Mouse (Mus musculus): Measurements from ENCODE around the gene Bpifb1. TPM values are rescaled to one million over a fixed set of nuclear protein-coding genes. Genes with fewer than 3 reads are reported as not detected.
"Not testable (repeated sequence)": the region's sequence is repeated elsewhere in the genome, so short reads cannot be mapped to it uniquely, and the experiment has no call there.

Gene Bpifb1
- polyA plus RNA-seq, 1 experiment from 2014 or later: not detected

DNA sequence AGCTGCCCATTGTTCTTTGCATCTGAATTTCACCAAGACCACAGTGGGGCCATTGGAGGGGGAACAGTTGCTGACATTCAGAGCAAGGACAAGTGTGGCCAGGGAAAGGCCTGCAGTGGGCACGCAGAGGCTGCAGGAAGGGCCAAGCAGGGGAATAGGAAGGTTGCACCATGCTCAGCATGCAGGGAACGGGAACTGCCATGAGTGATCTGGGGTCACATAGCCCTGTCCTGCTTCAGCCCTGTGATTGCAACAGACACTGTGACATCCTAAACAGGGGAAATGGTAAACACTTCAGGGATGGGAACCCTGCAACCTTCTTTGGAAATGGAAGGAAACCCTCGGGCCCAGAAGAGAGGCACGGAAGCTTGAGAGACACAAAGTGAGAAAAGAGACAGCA is 64.6 kb downstream of the Bpifb1 start:
- H3K27ac ChIP-seq; H3K9me3 ChIP-seq; H3K4me1 ChIP-seq; H3K27me3 ChIP-seq; H3K4me3 ChIP-seq; H3K9ac ChIP-seq; H3K36me3 ChIP-seq; ATAC-seq (ENCODE audit: insufficient number of reproducible peaks, insufficient read depth, low FRiP score, low TSS enrichment); H3K4me2 ChIP-seq (replicated peaks): not testable (repeated sequence)
- 86% methylated on average over 2 of the region's 4 CpGs for WGBS

DNA sequence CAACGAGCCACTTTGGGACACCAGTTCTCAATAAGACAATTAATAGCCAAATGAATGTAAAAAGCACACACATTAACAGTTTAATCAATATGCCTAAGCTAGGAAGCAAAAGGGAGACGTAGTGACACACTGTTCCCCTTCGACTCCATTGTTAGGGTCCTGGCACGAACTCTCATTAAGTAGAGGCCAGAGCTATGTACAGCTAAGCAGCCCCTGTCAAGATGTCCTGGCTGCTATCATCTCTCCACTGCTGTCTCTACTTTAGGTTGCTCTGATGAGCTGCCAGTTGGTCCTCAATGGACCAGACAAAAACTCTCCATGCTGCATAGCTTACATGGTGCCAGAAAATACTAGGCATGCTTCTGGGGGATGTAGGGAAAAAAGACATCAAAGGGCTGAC is 65.2 kb downstream of the Bpifb1 start:
- H3K27ac ChIP-seq: no peak overlapping the region
- ATAC-seq (ENCODE audit: insufficient number of reproducible peaks, insufficient read depth, low FRiP score, low TSS enrichment): no peak
- H3K36me3 ChIP-seq: no peaks in the 10 kb centered on the region
- no peak overlapping the region for H3K4me3 ChIP-seq
- H3K4me2 ChIP-seq (replicated peaks): no peak overlapping the region
- no peaks in the 10 kb centered on the region for H3K27me3 ChIP-seq
- no peaks in the 10 kb centered on the region for H3K4me1 ChIP-seq
- no peak overlapping the region for H3K9ac ChIP-seq
- H3K9me3 ChIP-seq: no peaks in the 10 kb centered on the region
- 84% methylated on average over 4 of the region's 4 CpGs for WGBS

DNA sequence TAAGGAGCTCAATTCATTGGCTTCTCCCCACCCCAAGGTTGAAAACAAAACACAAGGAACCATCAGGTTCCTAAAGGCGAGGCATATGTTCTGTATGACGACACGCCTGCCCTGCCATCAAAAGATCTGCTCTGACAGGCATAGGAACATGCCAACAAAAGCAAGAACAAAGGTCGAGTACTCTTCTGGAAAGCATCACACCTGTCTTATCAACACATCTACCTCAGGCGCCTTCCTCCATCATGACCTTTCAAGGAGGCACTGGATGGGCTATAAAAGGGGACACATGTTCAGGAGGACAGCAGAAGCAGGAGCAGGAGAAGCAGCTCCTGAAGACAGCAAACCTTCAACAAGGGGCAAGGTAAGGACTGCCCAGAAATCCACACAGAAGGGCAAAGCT is 66.9 kb downstream of the Bpifb1 start, which contains the start of gene Bpifb9a:
Gene Bpifb9a (plus strand): TSS at position 301 of the 400 bp plus-strand sequence.
- H3K4me2 ChIP-seq (replicated peaks); H3K9ac ChIP-seq; H3K27ac ChIP-seq; H3K4me3 ChIP-seq; H3K9me3 ChIP-seq; ATAC-seq (ENCODE audit: insufficient number of reproducible peaks, insufficient read depth, low FRiP score, low TSS enrichment); H3K4me1 ChIP-seq; H3K27me3 ChIP-seq; H3K36me3 ChIP-seq: not testable (repeated sequence)
- 76% methylated on average over 5 of the region's 5 CpGs for WGBS

DNA sequence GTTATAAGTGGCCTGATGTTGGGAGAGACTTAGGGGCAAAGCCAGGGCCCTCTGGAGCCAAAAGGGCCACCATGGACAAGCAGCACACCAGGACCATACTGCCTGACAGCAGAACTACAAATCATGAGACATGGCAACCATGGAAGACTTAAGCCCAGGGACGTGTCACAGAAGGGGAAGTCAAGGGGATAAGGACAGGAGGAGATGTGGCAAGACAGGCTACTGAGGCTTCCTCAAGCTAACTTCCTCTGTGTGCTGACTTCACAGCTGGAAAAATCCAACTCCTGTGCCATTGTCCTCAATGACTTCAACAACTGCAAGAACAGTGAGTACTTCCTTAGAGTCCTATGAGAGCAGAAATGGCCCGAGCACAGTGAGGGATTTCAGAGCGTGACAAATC is 73.8 kb downstream of the Bpifb1 start:
- WGBS: 77% methylated on average over 3 of the region's 3 CpGs
- not testable (repeated sequence) for ATAC-seq (ENCODE audit: insufficient number of reproducible peaks, insufficient read depth, low FRiP score, low TSS enrichment); H3K4me3 ChIP-seq; H3K36me3 ChIP-seq; H3K4me1 ChIP-seq; H3K27ac ChIP-seq; H3K27me3 ChIP-seq; H3K9ac ChIP-seq; H3K9me3 ChIP-seq; H3K4me2 ChIP-seq (replicated peaks)

Other genes starting within 250 kb of the Bpifb1 start
- gene Bpifa6, start 215.9 kb upstream of the Bpifb1 start, polyA plus RNA-seq (2016; fragmentation: Nextera tagmentation; extraction: Ambion mirVana): not detected in 2 replicates
- not detected in 2 replicates for gene Bpifa2, start 182.6 kb upstream of the Bpifb1 start, polyA plus RNA-seq (2016; fragmentation: Nextera tagmentation; extraction: Ambion mirVana)
- gene Bpifa3, start 60.5 kb upstream of the Bpifb1 start, polyA plus RNA-seq (2016; fragmentation: Nextera tagmentation; extraction: Ambion mirVana): not detected in 2 replicates
- not detected in 2 replicates for gene Bpifa1, start 47.9 kb upstream of the Bpifb1 start, polyA plus RNA-seq (2016; fragmentation: Nextera tagmentation; extraction: Ambion mirVana)
- gene Bpifa5, start 28.2 kb upstream of the Bpifb1 start, polyA plus RNA-seq (2016; fragmentation: Nextera tagmentation; extraction: Ambion mirVana): not detected in 2 replicates
- 0.28 and 0.32 TPM in 2 replicates for gene Bpifb5, start 32.9 kb downstream of the Bpifb1 start, polyA plus RNA-seq (2016; fragmentation: Nextera tagmentation; extraction: Ambion mirVana)
- gene Bpifb9a, start 67.0 kb downstream of the Bpifb1 start, polyA plus RNA-seq (2016; fragmentation: Nextera tagmentation; extraction: Ambion mirVana): not detected in 2 replicates
- gene Bpifb9b, start 116.4 kb downstream of the Bpifb1 start, polyA plus RNA-seq (2016; fragmentation: Nextera tagmentation; extraction: Ambion mirVana): not detected in 2 replicates
- 15.9 and 19.6 TPM in 2 replicates for gene Cdk5rap1, start 182.2 kb downstream of the Bpifb1 start, polyA plus RNA-seq (2016; fragmentation: Nextera tagmentation; extraction: Ambion mirVana)
- 9.2 and 9.9 TPM in 2 replicates for gene Snta1, start 217.3 kb downstream of the Bpifb1 start, polyA plus RNA-seq (2016; fragmentation: Nextera tagmentation; extraction: Ambion mirVana)
- 58.8 and 65.3 TPM in 2 replicates for gene Cbfa2t2, start 245.7 kb downstream of the Bpifb1 start, polyA plus RNA-seq (2016; fragmentation: Nextera tagmentation; extraction: Ambion mirVana)

Data from embryonic facial prominence, embryonic 12.5 days (tissue).